Mouse (Mus musculus): ENCODE data around the gene Zdhhc14. TPM values are rescaled to one million over a fixed set of nuclear protein-coding genes. Genes with fewer than 3 reads are reported as not detected.
A peak's percentile ranks its signal among the peaks of the same experiment; 100 is the strongest.

The Zdhhc14 gene
- total RNA-seq (2021), result 3.9 and 4.8 TPM in 2 replicates
- long read RNA-seq, partial matches to known transcripts, result 3 of 12 reads
- long read RNA-seq, other reads (novel, unspliced or antisense), result 9 of 12 reads

DNA sequence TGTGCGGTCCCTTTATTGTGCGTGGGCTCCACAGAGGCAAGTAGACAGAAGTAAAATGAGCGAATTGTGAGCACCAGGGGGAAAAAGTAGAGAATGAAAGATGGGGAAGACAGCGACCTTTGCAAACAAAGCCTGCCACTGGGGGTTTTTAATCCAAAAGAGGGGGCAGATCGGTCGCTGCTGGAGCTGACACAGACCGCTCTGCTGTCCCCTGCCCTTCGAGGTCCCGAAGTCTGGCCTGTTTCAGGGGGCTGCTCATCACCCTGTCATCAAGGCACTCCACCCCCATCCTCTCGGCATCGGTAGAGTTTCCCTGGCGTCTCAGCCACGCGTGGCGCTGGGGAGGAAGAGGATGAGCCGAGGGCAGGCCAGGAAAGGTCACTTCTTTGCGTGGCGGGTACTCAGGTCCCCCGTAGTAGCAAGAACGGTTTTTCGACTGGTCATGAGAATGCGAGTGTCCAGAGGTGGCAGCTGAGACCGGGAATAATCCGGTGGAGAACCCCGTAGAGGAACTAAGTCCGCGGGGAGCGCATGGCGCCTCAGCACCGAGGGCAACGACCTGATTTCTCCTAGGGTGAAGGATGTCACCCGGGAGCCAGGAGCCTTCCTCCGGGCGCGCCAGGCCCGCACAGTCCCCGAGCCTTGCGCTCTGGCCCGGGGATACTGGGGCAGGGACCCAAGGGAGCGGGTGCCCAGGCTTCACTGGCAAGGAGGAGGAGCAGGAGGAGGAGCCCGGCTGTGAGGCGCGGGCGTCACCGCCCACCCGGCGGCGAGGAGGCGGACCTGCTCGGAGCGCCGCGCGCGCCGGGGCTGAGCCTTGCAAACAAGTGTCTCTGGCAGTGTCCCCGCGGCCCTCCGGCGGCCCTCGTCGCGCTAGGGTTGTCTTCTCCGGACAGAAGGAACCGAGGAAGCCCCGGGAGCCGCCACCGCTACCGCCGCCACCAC is at the start of gene Zdhhc14:
Gene Zdhhc14, plus strand, starts transcription at position 757 of the 945 bp plus-strand sequence.
- peak; percentile 94 for DNase-seq

GRCm38 (mm10) chr17:5443260-5443659 is 49.1 kb upstream of the Zdhhc14 start:
- DNase-seq, result no peak

- peak; percentile 35 for DNase-seq
Measured at GRCm38 (mm10) chr17:5443751-5444150, 48.6 kb upstream of the Zdhhc14 start.

GRCm38 (mm10) chr17:5453657-5454056 is 38.7 kb upstream of the Zdhhc14 start:
- DNase-seq, result no peak

- no peak for DNase-seq
Measured at GRCm38 (mm10) chr17:5463912-5464311, 28.4 kb upstream of the Zdhhc14 start.

GRCm38 (mm10) chr17:5466736-5467135 is 25.6 kb upstream of the Zdhhc14 start:
- no peak for DNase-seq

GRCm38 (mm10) chr17:5467177-5467576 is 25.2 kb upstream of the Zdhhc14 start:
- no peak for DNase-seq

GRCm38 (mm10) chr17:5472268-5472667 is 20.1 kb upstream of the Zdhhc14 start:
- DNase-seq, result no peak

- DNase-seq, result no peak
Measured at GRCm38 (mm10) chr17:5475960-5476725, 16.2 kb upstream of the Zdhhc14 start.

DNA sequence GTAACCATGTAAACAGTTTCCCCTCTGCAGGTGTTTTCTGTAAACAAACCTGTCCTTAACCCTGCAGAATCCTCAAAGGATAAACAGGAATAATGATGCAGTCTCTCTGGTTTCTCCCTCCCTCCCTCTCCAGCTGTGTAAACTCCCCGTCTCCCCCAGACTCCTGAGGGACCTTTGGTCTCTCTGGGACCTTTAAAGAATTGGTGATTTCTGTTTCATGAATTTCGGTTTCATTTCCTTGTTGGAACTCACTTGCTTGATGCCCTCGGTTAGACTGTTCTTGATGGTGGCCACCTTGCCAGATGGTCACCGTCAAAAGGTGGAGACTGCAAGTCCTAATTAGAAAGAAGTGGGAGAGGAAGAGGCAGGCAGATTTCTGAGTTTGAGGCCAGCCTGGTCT is 8.9 kb upstream of the Zdhhc14 start:
- no peak for DNase-seq

- DNase-seq, result no peak
Measured at GRCm38 (mm10) chr17:5484663-5485062, 7.7 kb upstream of the Zdhhc14 start.

- DNase-seq, result no peak
Measured at GRCm38 (mm10) chr17:5488156-5488555, 4.2 kb upstream of the Zdhhc14 start.

DNA sequence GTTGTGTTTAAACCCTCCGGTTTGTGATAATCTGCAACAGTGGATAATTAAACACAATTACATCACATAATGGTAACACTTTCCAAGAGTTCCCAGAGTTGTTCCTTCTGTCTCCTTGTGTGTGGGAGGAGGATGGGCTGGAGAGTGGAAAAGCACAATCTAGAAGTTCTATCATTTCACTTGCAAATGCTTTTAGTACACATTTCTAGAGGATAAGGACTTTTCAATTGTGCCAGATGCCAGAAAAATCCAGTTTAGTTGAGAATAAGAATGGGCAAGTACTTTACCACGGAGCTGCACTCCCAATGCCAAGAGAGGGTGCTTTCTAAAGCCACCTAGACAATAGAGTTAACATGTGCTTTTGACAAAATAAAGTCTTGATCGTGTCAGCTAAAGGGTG is 2.0 kb upstream of the Zdhhc14 start:
- no peak for DNase-seq

GRCm38 (mm10) chr17:5491031-5491800 is 1.1 kb upstream of the Zdhhc14 start:
- peak; percentile 86 for DNase-seq

DNA sequence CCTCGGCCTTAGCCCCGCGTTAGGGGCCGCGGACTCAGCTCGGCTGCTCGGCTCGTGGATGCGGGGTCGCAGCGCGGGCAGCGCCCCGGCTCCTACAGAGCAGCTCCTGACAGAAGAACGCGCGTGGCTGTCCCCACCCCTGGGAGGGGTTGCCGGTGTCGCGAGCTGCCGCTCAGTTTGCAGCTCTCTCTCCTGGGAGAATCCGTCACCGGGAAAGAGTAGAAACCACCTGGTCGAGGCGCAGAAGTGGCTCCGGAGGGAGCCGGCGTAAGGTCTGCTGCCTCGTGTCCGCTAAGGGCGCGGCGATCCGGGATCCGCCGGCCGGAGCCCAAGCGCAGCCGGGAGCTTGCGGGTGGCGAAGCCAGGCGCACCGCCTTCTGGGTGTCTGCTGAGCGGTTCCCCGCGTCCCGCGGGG is 396 bp downstream of the Zdhhc14 start:
- DNase-seq, result no peak

DNA sequence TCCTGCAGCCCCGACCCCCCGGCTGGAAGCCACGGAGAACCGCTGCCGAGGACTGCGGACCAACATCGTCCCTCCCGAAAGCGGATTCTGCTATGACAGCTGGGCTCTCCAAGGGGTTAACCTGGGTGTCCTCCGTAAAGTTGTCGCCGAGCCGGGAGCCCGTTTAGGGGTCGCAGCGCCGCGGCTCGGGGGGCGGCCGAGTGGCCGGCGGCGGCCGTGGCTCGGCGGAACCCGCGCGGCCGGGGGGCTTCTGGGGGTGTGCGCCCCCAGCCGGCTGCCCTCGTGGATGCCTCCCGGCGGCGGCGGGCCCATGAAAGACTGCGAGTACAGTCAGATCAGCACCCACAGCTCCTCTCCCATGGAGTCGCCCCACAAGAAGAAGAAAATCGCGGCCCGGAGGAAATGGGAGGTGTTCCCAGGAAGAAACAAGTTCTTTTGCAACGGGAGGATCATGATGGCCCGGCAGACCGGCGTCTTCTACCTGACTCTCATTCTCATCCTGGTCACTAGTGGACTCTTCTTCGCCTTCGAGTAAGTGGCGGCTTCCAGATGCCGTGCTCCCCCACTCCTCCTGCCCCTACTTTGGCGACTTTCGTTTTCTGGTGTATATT is 909 bp downstream of the Zdhhc14 start:
- DNase-seq, result peak; percentile 54

- no peak for DNase-seq
Measured at GRCm38 (mm10) chr17:5493809-5494208, 1.5 kb downstream of the Zdhhc14 start.

DNA sequence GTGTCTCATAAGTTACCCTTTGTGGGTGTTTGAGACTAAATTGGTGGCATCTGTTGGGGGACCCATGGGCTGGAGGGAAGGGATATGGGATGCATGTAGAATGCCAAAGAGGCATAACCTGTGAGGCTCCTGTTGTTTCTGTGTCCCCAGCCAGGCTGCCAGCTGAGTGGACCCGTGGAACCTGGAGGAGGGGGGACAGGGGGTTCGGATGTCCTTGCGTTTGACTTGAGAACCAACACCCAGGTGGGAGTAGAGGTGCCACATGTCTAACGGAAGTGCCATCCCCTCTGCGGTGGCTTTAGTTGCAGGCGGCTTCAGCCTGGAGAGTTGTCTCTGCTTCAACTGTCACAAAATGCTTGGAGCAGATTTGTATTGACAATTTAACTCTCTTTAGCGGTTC is 2.5 kb downstream of the Zdhhc14 start:
- DNase-seq, result no peak

GRCm38 (mm10) chr17:5497695-5498094 is 5.3 kb downstream of the Zdhhc14 start:
- no peak for DNase-seq

DNA sequence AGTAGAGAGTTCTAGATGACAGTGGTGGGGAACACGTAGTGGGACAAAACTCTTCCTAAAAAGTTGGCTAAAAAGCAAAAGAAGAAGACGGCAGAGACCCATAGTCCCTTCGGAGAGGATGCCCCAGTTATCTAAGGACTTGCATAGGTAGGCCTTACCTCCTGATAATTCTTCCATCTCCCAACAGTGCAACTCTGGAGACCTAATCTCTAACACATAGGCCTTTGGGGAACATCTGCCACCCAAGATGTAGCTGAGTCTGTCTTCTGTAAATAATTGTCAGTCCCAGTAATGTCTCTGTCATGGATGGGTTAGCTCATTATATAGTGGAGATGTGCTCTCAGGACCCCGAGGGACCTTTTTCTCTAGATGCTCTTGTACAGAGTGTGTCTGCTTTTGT is 6.6 kb downstream of the Zdhhc14 start:
- DNase-seq, result no peak

DNA sequence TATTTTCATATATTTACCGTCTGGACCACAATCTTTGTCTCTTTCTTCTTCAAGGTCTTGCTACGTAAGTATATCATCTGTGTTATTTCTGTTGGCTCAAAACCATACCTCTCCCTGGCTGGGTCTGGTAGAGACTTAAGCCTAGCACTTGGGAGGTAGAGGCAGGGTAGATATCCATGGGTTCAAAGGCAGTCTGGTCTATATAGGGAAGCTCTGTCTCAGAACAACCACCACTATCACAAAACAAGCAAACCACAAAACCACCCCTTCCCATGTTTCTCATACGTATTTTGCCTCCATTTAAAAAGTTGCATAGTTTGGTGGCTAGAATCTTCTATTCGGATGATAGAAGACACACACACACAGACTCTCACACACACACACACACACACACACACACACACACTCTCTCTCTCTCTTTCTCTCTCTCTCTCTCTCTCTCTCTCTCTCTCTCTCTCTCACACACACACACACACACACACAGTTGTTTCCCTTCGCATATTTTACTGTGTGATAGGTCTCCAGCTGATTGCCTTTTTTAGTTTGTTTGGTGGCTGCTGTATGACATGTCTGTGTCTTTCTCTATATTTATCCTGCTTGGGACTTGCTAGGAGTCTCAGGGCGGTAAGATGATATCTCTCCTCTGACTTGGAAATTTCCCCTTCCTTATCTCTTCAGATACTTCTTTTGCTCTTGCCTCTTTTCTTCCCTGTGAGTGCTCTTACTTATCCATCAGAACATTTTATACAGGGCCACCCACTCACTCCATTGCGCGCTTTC is 11.8 kb downstream of the Zdhhc14 start:
- no peak for DNase-seq
